Mouse (Mus musculus): Measurements from ENCODE around the gene Zdhhc21.

DNA sequence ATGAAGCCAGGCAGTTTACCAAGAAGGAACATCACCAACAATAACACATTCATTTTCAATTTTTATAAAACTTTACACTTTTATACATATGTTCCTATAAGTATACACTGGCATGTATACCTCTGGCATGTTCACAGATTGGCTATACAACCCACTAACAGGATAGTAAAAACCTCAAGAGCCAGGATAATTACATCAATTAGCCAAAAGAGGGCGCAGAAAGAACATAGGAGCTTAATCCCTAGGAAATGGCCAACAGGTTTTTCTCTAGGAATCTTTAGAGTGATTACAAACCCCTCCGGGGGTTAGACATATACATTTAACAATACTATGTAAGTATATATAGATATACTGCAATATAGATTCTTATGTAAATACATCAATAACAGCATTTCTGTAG lies 55.7 kb downstream of the Zdhhc21 start:
- TF ChIP-seq GATA1 (IDR thresholded peaks at IDR 0.05; ENCODE audit: low read length) (no peak), TAL1 (IDR thresholded peaks at IDR 0.05; ENCODE audit: low read length) (no peak)
